Mouse (Mus musculus): ENCODE measurements at regions not wholly inside any gene's neighbourhood (a gene's known extent, or its start where the extent isn't known, plus 50 kb on each side); places are given as distances from the start of the nearest gene placed in this dataset.

- TF ChIP-seq CTCF (IDR thresholded peaks at IDR 0.05; ENCODE audit: low read depth) (no peak), EP300 (optimal IDR thresholded peaks at IDR 0.05) (no peak)
Observed at GRCm38 (mm10) chr2:75479546-75479945, 179.5 kb upstream of the Hnrnpa3 start.

Measured in stomach, postnatal 0 days (tissue).